9 mouse cellular contexts compared by ENCODE assay signal in the genomic region with DNA sequence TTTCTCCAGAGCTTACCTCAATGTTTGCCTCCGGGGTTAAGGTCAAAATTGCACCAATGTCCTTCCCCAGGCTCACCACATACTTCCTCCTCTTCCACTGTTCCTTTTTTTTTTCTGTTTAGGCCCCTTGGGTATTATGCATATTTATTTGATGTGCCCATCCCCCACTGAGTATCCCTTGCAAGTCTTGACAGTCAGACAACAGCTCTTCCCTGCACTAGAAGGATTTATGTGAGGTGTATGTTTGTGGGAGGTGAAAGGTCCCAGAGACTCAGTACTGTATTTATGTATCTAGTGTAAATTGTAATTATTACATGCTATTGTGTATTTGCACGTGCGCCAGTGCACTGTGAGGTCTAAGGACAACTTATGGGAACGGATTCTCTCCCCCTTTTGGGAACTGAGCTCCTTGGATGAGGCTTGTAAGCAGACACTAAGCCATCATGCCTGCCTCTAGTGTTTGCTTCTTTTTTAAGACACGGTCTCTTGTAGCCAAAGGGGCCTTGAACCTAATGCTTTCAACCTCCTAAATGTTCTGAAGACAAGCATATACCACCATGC. TPM values are rescaled to one million over a fixed set of nuclear protein-coding genes. Genes with fewer than 3 reads are reported as not detected.
DNase-seq lines count a peak whose midpoint lies in the region; TF ChIP-seq lines count a peak whose summit lies in the region.
"Had no signal": no experiment of that assay in that cellular context is flagged by ENCODE, and none has a peak within 500 bp of the region (broad histone marks: within the 10 kb centered on the region; RNA-seq: fewer than 3 reads in every experiment).

No protein-coding gene starts in this region.

- no peak for DNase-seq in heart, embryonic 10.5 days (ENCODE audit: low spot score)
- DNase-seq in heart, adult 2 months = no peak
- DNase-seq in B cell, adult 2 months = peak; percentile 60 to 65
- peak; percentile 69 for DNase-seq in lung, postnatal 36 days
- no peak for DNase-seq in ovary, postnatal 14 days (ENCODE audit: low spot score)
- no peak for DNase-seq in heart, postnatal 25 days (ENCODE audit: low spot score)
- no peak for DNase-seq in left cerebral cortex, postnatal 36 days (ENCODE audit: low spot score in 2 of 2)
- DNase-seq: kidney, adult 11 months had no signal

- H3K27ac ChIP-seq in heart, embryonic 10.5 days = peak overlapping the region; percentile 93
- H3K27ac ChIP-seq in heart, adult 2 months = no peak overlapping the region
- peak overlapping the region; percentile 88; the same call in 1 of the 2 replicates for H3K27ac ChIP-seq in bone marrow, adult 2 months (ENCODE audit: control insufficient read depth, insufficient read depth, low read depth, low read length, poor library complexity)

- H3K4me3 ChIP-seq in heart, embryonic 10.5 days = no peak overlapping the region
- no peak overlapping the region for H3K4me3 ChIP-seq in heart, adult 2 months
- H3K4me3 ChIP-seq in bone marrow, adult 2 months (replicated peaks; ENCODE audit: control insufficient read depth, low read depth, low read length) = peak overlapping the region; percentile 17

- no peak for TF ChIP-seq CTCF in heart, adult 2 months (IDR thresholded peaks at IDR 0.05)
- no peak for TF ChIP-seq CTCF in bone marrow, adult 2 months (IDR thresholded peaks at IDR 0.05; ENCODE audit: control insufficient read depth, insufficient read depth, low read length)

- peaks cover 38% of the 10 kb centered on the region for H3K4me1 ChIP-seq in heart, embryonic 10.5 days
- peaks cover 9% of the 10 kb centered on the region for H3K4me1 ChIP-seq in heart, adult 2 months (ENCODE audit: control insufficient read depth, insufficient read depth, low read length)
- H3K4me1 ChIP-seq in bone marrow, adult 2 months (ENCODE audit: control insufficient read depth, insufficient read depth, low read length) = peaks cover 7% of the 10 kb centered on the region

- no peaks in the 10 kb centered on the region; the same call in 1 of the 2 replicates for H3K9me3 ChIP-seq in heart, embryonic 10.5 days

- intact Hi-C loops in heart, adult 2 months (cut with DNase I) = loop anchor here (2.0 kb wide), 2 partner anchors 15 to 49 kb away; no protein-coding TSS in a partner anchor
- intact Hi-C loops in heart, postnatal 25 days (cut with DNase I) = no loop called here
- intact Hi-C loops in left cerebral cortex, postnatal 36 days (cut with DNase I) = loop anchor here (5.0 kb wide), 2 partner anchors 34 to 46 kb away; no protein-coding TSS in a partner anchor

- 42% methylated on average over 5 of the region's 5 CpGs for WGBS in heart, embryonic 10.5 days
- 74% methylated on average over 5 of the region's 5 CpGs for WGBS in heart, adult 2 months
- WGBS in bone marrow, adult 2 months = 46% methylated on average over 5 of the region's 5 CpGs

- TF ChIP-seq EP300 in heart, adult 2 months (IDR thresholded peaks at IDR 0.05; ENCODE audit: insufficient read depth, low read depth, low read length) = no peak

- H3K9ac ChIP-seq in heart, adult 2 months (ENCODE audit: low read depth, low read length) = no peak overlapping the region

- TF ChIP-seq POLR2A in heart, adult 2 months (IDR thresholded peaks at IDR 0.05; ENCODE audit: insufficient read depth, low read depth, low read length) = no peak
- TF ChIP-seq POLR2A in bone marrow, adult 2 months (IDR thresholded peaks at IDR 0.05; ENCODE audit: borderline replicate concordance, control insufficient read depth, low read depth, low read length) = no peak

- no peaks in the 10 kb centered on the region for H3K36me3 ChIP-seq in heart, embryonic 10.5 days
- peaks cover 5% of the 10 kb centered on the region for H3K36me3 ChIP-seq in heart, adult 2 months (ENCODE audit: control insufficient read depth, insufficient read depth, low read length)

- H3K79me2 ChIP-seq in heart, adult 2 months (replicated peaks; ENCODE audit: control insufficient read depth, insufficient read depth, low read length) = peaks cover 5% of the 10 kb centered on the region

- peaks cover 36% of the 10 kb centered on the region for H3K27me3 ChIP-seq in heart, embryonic 10.5 days (ENCODE audit: insufficient read depth, poor library complexity, severe bottlenecking)
- H3K27me3 ChIP-seq in heart, adult 2 months (ENCODE audit: control insufficient read depth, insufficient read depth, low read length) = no peaks in the 10 kb centered on the region

RNA-seq across cellular contexts. Expression of gene Klf2, which starts 1.0 kb away (rescaled TPM):
- polyA plus RNA-seq in heart, embryonic 10.5 days (2016; fragmentation: Nextera tagmentation; extraction: Ambion mirVana) = 12.8 and 14.1 TPM in 2 replicates
- total RNA-seq in heart, adult 2 months (2021) = 10 to 100 TPM; 76.0 to 92.7 TPM
- polyA plus RNA-seq in heart, adult 2 months (2012; rRNA removed) = 21.1 and 42.6 TPM in 2 replicates
- polyA plus RNA-seq in bone marrow, adult 2 months (2011; ENCODE audit: insufficient read depth, insufficient read length, low replicate concordance, missing spikeins) = 123 and 179 TPM in 2 replicates
- 10 to 100 TPM; 48.2 to 62.5 TPM for total RNA-seq in heart, postnatal 25 days (2021)
- 10 to 100 TPM; 13.5 to 22.2 TPM for total RNA-seq in left cerebral cortex, postnatal 36 days (2021)

RNA-seq across cellular contexts. Expression of gene Gm10282, which starts 12.8 kb away (rescaled TPM):
- polyA plus RNA-seq in heart, embryonic 10.5 days (2016; fragmentation: Nextera tagmentation; extraction: Ambion mirVana) = 19.8 and 23.4 TPM in 2 replicates
- 1 to 10 TPM; 6.7 to 8.5 TPM for total RNA-seq in heart, adult 2 months (2021)
- polyA plus RNA-seq in heart, adult 2 months (2012; rRNA removed) = 1.1 and 2.9 TPM in 2 replicates
- 514 and 1,002 TPM in 2 replicates for polyA plus RNA-seq in bone marrow, adult 2 months (2011; ENCODE audit: insufficient read depth, insufficient read length, low replicate concordance, missing spikeins)
- 10 to 100 TPM in 1 of 2 experiments, 1 to 10 TPM in 1; 7.6 to 10.1 TPM for total RNA-seq in heart, postnatal 25 days (2021)
- total RNA-seq in left cerebral cortex, postnatal 36 days (2021) = 1 to 10 TPM; 5.2 to 6.4 TPM

Comparison
In these comparisons a context has a peak if more than half of its experiments do, and no peak if none do; other contexts are left out.
1. DNase-seq: peak in B cell, adult 2 months (2 of 2) and lung, postnatal 36 days (single experiment); none in heart, embryonic 10.5 days (single experiment), heart, adult 2 months (0 of 2), ovary, postnatal 14 days (single experiment), heart, postnatal 25 days (single experiment) and left cerebral cortex, postnatal 36 days (0 of 2).